Mouse (Mus musculus): ENCODE results near the gene Cend1.
"Not testable (repeated sequence)": the region's sequence is repeated elsewhere in the genome, so short reads cannot be mapped to it uniquely, and the experiment has no call there.

The Cend1 gene

DNA sequence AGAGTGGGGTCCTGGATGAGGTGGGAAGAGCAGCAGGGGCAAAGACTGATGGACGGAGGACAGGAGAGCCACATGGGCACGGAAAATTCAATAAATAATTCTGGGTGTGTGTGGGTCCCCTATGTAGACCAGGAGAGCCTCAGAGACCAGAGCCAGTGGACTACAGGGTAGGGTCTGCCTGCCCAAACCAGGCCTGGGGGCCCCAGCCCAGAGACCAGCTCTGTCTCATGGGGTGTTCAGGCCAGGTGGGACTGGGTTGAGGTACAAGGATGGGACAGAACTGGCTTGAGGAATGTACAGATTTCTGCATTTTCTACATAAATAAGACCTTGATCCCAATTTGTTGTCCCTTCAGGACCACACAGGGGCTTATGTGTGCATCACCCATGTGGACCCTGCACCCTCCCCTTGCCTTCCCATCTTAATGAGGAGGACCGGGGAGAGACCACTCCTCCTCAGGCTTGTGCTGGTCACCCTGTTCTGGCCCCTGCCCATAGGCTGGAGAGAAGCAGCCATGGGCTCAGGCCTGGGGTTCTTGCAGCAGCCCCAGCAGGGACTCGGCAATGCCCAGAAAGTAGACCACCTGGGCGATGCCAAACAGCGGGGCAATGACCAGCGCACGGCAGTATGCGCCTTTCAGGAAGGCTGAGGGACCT lies 1.4 kb upstream of the Cend1 start:
- DNase-seq (ENCODE audit: low read depth, low spot score): no peak

GRCm38 (mm10) chr7:141429840-141430584 lies 721 bp upstream of the Cend1 start:
- DNase-seq (ENCODE audit: low read depth, low spot score): no peak

DNA sequence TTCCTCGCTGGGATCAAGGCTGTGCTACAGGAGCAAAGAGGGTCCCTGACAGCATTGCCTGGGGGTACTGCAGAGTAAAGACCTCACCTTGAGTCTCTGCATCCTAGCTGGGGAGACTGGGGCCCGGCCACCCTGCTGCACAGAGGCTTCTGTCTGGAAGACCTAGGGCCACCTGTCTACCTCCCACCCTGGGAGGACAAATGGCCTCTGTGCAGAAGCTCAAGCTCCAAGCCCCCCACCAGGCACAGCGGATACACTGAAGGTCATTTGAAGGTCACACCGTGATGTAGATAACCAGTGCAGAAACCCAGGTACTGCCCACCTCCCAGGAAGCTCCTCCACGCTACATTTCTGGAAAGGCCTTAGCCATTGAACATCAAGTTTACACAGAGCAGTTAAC lies 590 bp downstream of the Cend1 start:
- no peak for DNase-seq (ENCODE audit: low read depth, low spot score)

DNA sequence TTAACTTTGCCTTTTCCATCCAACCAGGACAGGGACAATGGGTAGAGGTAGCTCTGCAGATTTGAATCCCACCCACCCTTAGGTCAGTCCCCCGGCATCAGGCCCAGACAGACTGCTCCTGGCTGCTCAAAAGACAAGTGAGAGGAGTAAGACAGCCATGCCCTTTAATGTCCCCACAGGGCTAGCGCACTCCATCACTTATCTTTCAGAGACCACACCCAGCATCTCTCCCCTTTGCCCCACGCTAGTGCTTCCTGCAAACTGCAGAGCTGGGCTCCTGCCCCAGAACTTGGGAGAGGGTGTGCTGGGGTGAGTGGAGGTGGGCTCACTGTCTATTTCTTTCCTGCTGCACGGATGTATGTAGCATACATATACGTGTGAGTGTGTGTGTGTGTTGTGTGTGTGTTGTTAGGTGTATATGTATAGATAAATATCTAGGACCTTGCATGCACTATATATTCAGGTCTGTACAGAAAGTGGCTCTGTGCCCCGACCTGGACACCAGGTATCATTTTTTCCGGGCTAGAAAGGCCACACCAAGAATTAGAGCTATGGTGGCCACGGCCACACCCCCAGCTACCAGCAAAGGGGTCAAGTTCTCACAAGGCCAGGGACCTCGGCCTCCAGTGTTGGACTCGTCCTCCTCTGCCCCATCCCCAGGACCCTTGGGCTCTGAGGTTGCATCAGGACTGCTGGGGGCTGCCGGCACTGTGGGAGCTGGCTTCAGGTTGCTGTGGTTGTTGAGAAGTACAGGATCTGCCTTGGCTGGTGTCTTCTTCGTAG lies 2.2 kb downstream of the Cend1 start:
- DNase-seq (ENCODE audit: low read depth, low spot score): no peak

DNA sequence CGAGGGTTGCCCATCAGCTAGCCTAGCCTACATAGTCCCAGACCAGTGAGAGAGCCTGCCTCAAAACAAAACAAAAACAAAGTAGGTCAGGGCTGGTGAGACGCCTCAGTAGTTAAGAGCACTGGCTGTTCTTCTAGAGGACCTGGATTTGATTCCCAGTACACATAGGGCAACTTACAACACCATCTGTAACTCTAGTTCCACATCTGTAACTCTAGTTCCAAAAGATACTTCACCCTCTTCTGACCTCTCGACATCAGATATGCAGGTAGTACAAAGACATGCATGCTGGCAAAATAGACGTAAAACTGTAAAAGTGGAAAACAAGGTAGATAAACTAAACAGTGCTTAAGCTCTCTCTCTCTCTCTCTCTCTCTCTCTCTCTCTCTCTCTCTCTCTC lies 5.5 kb downstream of the Cend1 start:
- no peak for DNase-seq (ENCODE audit: low read depth, low spot score)

- no peak for DNase-seq (ENCODE audit: low read depth, low spot score)
Observed at GRCm38 (mm10) chr7:141420030-141420702, 9.1 kb downstream of the Cend1 start.

DNA sequence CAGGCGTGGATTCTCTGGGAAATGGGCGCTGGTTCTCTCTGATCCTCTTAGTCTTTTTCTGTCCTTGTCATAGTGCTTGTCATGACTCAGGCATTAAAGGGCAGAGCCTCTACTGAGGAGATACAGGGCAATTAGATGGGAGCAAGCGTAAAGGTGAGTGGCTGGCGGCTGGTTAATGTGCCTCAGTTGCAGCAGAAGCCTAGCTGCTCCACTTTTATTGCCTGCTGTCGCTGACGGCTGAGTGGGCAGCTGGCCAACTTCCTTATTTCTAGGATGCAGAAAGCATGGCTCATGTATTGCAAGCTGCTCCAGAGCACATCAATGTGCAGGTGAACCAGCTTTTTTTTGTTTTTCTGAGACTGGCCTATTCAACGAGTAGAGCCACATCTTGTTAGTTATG lies 10.3 kb downstream of the Cend1 start:
- DNase-seq (ENCODE audit: low read depth, low spot score): no peak

GRCm38 (mm10) chr7:141417731-141418681 lies 11.3 kb downstream of the Cend1 start:
- DNase-seq (ENCODE audit: low read depth, low spot score): no peak

DNA sequence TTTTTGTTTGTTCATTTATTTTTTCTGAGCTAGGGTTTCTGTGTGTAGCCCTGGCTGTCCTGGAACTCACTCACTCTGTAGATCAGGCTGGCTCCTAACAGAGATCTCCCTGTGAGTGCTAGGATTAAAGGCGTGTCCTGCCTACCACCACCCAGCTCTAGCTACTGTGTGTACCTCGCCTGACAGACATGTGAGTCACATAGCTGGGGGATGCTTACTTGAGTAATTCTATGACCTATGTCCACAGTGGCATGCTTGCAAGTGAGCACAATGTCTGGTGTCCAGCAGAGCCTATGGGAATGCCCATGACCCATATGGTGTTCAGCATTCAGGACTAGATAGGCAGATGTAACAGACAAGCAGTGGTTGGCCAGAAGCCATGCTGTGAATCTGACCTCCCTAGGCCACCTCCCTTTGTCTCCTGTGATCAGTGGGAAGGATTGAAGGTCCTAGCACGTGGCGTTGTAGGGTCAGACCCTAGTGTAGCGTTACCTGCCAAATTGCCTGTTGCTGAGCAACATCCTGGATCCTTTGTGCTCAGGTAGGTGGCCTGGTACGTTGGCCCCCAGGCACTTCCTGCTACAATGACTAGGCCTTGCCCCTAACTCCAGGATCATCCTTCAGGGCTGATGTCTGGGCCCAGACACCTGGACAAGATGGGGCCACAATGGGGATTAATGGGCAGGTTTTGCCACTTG lies 13.0 kb downstream of the Cend1 start:
- DNase-seq (ENCODE audit: low read depth, low spot score): peak; percentile 74

GRCm38 (mm10) chr7:141413809-141414584 lies 15.3 kb downstream of the Cend1 start, which contains the start of gene Gatd1:
Gene Gatd1 (minus strand): TSS chr7:141414136.
- DNase-seq (ENCODE audit: low read depth, low spot score): peak; percentile 98

GRCm38 (mm10) chr7:141413331-141413730 lies 16.0 kb downstream of the Cend1 start:
- peak; percentile 48 for DNase-seq (ENCODE audit: low read depth, low spot score)

DNA sequence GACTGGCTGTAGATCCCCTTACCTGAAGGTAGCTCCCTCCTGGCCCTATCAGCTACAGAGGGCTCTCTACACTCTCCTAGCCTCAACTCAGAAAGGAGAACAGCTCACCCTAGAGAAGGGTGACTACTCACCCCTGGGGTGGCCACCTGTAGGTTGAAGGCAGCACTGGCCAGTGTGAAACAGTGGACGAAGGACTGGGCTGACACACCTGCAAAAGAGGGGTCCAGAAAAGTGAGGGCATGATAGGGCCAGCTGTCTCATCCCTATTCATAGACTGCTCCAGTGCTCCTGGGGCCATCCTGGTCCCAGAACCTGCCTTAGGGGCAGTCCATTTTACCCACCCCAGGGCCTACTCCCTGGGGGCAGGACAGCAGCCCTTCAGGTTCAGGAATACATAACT lies 17.6 kb downstream of the Cend1 start:
- DNase-seq (ENCODE audit: low read depth, low spot score): no peak

DNA sequence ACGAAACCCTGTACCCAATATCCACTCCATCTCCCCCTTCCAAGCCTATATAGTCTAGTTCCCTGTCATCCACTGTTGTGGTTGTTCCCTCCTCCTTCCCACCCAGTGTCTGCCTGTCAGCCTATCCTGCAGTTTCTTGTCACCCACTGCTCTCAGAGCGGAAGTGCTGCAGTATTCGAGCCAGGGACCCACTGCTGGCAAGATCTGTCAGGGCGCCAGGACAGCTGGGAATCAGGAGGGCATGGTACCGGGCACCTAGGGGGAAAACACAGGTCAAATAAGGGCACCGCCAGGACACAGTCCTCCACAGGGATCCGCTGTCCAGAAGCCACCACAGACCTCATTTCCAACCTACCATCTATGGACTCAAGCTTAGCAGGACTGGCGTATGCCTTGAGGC lies 18.7 kb downstream of the Cend1 start:
- DNase-seq (ENCODE audit: low read depth, low spot score): no peak

DNA sequence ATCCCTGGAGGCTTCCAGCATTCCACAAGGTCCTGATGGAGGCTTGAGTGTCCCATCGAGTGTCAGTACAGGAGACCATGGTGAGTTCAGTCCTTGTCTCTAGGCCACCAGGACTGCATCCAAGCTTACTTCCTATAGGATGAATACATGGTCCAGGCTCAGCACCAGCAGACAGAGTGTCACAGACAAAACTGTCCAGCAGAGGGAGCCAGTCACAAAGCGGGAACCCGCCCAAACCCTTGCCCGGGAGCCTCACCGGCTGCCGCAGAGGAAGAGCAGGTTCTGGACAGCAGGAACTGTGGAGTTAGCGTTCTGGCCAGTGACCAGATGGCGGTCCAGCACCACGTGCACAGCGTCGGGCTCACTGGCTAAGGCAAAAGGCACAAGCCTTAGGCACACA lies 20.5 kb downstream of the Cend1 start:
- DNase-seq (ENCODE audit: low read depth, low spot score): peak; percentile 89

DNA sequence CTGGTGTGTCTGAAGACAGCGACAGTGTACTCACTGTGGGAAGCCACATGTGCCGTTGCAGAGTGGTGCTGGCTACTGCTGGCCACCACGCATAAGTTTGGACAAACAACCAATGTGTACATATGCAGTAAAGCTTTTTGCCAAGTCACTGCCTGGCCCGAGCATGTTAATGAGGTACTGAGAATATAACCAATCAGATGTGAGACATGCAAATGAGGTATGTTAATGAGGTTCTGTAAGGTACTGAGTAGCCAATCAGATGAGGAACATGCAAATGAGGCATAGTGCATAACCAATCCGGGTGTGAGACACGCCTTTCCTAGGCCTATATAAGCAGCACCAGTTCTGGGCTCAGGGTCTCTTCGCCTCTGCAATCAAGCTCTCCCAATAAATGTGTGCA lies 21.6 kb downstream of the Cend1 start:
- DNase-seq (ENCODE audit: low read depth, low spot score): not testable (repeated sequence)

DNA sequence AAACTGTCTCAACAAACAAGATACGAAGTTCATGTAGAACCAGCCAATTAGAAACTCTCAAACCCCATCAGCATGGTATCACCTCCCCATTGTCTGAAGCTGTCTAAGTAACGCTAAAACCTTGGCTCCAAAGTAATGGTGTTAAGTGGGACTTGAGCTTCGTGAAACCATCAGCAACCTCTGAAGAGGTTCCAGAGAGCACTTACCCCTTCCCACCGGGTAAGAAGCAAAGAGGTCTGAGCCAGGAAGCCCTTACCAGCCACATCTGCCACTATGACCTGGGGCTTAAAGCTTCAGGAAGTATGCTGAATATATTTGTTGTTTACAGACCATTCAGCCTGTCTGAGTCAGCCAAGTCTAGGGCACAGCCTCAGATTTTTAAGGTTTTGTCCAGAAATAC lies 23.8 kb downstream of the Cend1 start:
- no peak for DNase-seq (ENCODE audit: low read depth, low spot score)

DNA sequence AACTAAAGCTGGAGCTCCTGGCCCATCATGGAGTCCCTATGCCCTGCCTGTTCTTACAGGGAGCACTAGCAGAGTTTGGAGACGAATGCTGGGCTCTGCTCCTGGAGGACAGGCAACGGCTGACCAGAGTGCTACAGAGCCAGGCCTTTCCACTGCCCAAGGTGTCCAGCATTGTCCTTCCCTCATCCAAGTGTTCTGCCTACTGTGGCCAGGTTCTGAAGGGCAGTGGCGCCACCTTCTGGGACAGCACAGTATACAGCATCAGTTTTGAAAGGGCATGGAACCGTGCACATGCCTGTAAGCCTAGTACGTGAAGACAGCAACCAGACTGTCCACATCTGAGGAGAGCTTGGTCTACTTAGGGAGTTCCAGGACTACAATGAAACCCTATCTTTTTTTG lies 26.0 kb downstream of the Cend1 start:
- DNase-seq (ENCODE audit: low read depth, low spot score): peak; percentile 75

GRCm38 (mm10) chr7:141395348-141395747 lies 33.9 kb downstream of the Cend1 start:
- no peak for DNase-seq (ENCODE audit: low read depth, low spot score)

GRCm38 (mm10) chr7:141394771-141395170 lies 34.5 kb downstream of the Cend1 start:
- peak; percentile 78 for DNase-seq (ENCODE audit: low read depth, low spot score)

Measured in 3T3-L1 (cell line).